Mouse (Mus musculus) heart, embryonic 14.5 days (tissue): Measurements from ENCODE around the gene Sh2b3. TPM values are rescaled to one million over a fixed set of nuclear protein-coding genes. Genes with fewer than 3 reads are reported as not detected.
"Not testable (repeated sequence)": the region's sequence is repeated elsewhere in the genome, so short reads cannot be mapped to it uniquely, and the experiment has no call there.

Experiments used
- ATAC-seq: fragments of 200-750 bp; cut with Nextera tagmentation; 2 replicates; pipeline ENCODE4 v1.8.0; 2017; ENCODE audit warnings: low read depth, moderate TSS enrichment; ENCODE audit not compliant: insufficient number of reproducible peaks, insufficient read depth, low FRiP score
- H3K27ac ChIP-seq, 2 experiments: fragments of 200-500 bp in 1 of 2; fragments of 300-500 bp in 1 of 2; sonication (generic) in 1 of 2; replicated peaks in 1 of 2; 2 replicates each; pipeline ENCODE4 v1.5.1; 2012 to 2014; ENCODE audit warnings: low read depth in 2 of 2, low read length in 2 of 2, control low read depth in 1 of 2, mild to moderate bottlenecking in 1 of 2, mixed read lengths in 1 of 2; ENCODE audit not compliant: control insufficient read depth in 1 of 2, insufficient read depth in 1 of 2
- H3K27me3 ChIP-seq: fragments of 300-500 bp; sonication (generic); 2 replicates; pipeline ENCODE4 v1.6.1; 2014; ENCODE audit warnings: mild to moderate bottlenecking, low read length, control low read depth; ENCODE audit not compliant: control insufficient read depth, insufficient read depth
- H3K36me3 ChIP-seq: fragments of 300-500 bp; sonication (generic); 2 replicates; pipeline ENCODE4 v1.6.1; 2014; ENCODE audit warnings: mild to moderate bottlenecking, control low read depth, low read length, mixed read lengths; ENCODE audit not compliant: control insufficient read depth, insufficient read depth
- H3K4me1 ChIP-seq, 2 experiments: fragments of 200-500 bp in 1 of 2; fragments of 300-500 bp in 1 of 2; sonication (generic) in 1 of 2; 2 replicates each; pipeline ENCODE4 v1.6.1; 2012 to 2014; ENCODE audit warnings: low read length in 2 of 2, control low read depth in 1 of 2, mixed read lengths in 1 of 2; ENCODE audit not compliant: control insufficient read depth in 2 of 2, insufficient read depth in 2 of 2
- H3K4me2 ChIP-seq: fragments of 300-500 bp; sonication (generic); 2 replicates; pipeline ENCODE4 v1.6.1; 2014; ENCODE audit warnings: mild to moderate bottlenecking, low read length
- H3K4me3 ChIP-seq, 2 experiments: fragments of 200-500 bp in 1 of 2; fragments of 300-500 bp in 1 of 2; sonication (generic) in 1 of 2; 2 replicates each; pipeline ENCODE4 v1.5.1; 2012 to 2014; ENCODE audit warnings: low read length in 2 of 2, mild to moderate bottlenecking in 2 of 2, control low read depth in 1 of 2, low read depth in 1 of 2, moderate library complexity in 1 of 2; ENCODE audit not compliant: control insufficient read depth in 1 of 2, insufficient read depth in 1 of 2
- H3K9ac ChIP-seq: fragments of 300-500 bp; sonication (generic); 2 replicates; pipeline ENCODE4 v1.6.1; 2014; ENCODE audit warnings: mild to moderate bottlenecking, low read length
- H3K9me3 ChIP-seq: fragments of 300-500 bp; sonication (generic); 2 replicates; pipeline ENCODE4 v1.6.1; 2016; ENCODE audit warnings: low read length, control low read depth; ENCODE audit not compliant: control insufficient read depth
- WGBS: fragments of 180-500 bp; shearing (Covaris S2); extraction: QIAGEN DNeasy Blood & Tissue Kit; methylation state at CpG from one replicate; pipeline ENCODE4 v1.1.7; 2014; 5-methylcytosine and 5-hydroxymethylcytosine counted together
- polyA plus RNA-seq: library from polyadenylated mRNA; unstranded; fragments of >200 nt; fragmentation: Nextera tagmentation; extraction: Ambion mirVana; gene quantifications from 2 replicates; pipeline ENCODE4 v1.2.1, GENCODE M21; 2014

Sh2b3 gene
- polyA plus RNA-seq, 1 experiment from 2014 or later, result 18.1 TPM

- Histone ChIP-seq H3K27me3 (no peaks in the 10 kb centered on the region), H3K4me2 (no peak overlapping the region), H3K4me3 (no peak overlapping the region), H3K9ac (peak overlapping the region; percentile 25; the same call in 1 of the 2 replicates), H3K4me1 (peaks cover 28 to 39% of the 10 kb centered on the region in 2 experiments), H3K9me3 (no peaks in the 10 kb centered on the region), H3K36me3 (peaks cover 43% of the 10 kb centered on the region), H3K27ac (0 out of 4 replicates have a peak overlapping the region, but pooled peaks of 1 of the 2 experiments have one; percentile 14)
- 70% methylated on average over 9 of the region's 9 CpGs for WGBS
- no peak for ATAC-seq
These were observed 16.1 kb upstream of the Sh2b3 start for GRCm38 (mm10) chr5:121853368-121854051.

DNA sequence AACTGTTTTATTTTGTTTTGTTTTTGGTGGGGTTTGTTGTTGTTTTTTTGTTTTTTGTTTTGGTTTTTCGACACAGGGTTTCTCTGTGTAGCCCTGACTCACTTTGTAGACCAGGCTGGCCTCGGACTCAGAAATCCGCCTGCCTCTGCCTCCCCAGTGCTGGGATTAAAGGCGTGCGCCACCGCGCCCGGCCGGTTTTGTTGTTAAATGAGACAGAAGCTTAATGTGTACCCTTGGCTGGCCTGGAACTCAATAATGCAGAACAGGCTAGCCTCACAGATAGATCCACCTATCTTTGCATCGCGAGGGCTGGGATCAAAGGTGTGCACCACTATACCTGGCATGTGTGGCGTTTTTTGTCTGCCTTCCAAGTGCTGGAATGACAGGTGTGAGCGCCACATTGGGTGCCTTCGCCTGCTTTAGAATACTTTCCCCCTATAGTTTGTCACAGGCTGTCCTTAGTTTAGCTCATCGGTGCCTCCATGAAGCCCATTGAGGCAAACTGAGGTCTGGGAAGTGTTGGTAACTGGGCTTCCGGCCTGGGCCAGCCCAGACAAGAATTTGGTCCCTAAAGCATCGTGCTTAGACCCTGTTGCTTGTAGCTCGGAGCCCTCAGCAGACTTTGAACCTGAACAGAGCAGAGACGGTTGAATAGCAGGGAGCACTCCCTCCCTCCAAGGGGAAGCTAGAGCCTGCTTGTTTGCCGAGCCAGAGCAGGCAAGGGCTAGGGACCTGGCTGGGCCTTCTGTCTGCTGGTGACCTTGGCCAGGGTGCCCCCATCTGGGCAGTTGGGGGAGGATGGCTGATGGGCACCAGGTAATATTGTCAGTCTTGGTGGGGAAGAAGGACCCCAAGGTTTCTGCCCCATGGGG, 12.3 kb upstream of the Sh2b3 start:
- Histone ChIP-seq H3K36me3 (peaks cover 37% of the 10 kb centered on the region), H3K4me3 (peak overlapping the region; percentile 83 to 92), H3K27me3 (0 out of 2 replicates have a peak, but pooled peaks cover 3% of the 10 kb centered on the region), H3K27ac (peak overlapping the region in 1 of 2 experiments; percentile 59; a peak in 1 of 4 replicates), H3K4me2 (peak overlapping the region; percentile 66), H3K9me3 (no peaks in the 10 kb centered on the region), H3K4me1 (peaks cover 26 to 35% of the 10 kb centered on the region in 2 experiments), H3K9ac (peak overlapping the region; percentile 84)
- 37% methylated on average over 20 of the region's 20 CpGs for WGBS
- ATAC-seq, result no peak

GRCm38 (mm10) chr5:121848743-121849142, 11.3 kb upstream of the Sh2b3 start, which contains the start of gene Pheta1:
Pheta1 (plus strand) TSS chr5:121848984.
- Histone ChIP-seq H3K36me3 (peaks cover 28% of the 10 kb centered on the region), H3K4me3 (peak within 1 kb of the TSS; percentile 83 to 92), H3K9me3 (no peaks in the 10 kb centered on the region), H3K4me1 (peaks cover 26 to 32% of the 10 kb centered on the region in 2 experiments), H3K9ac (peak within 1 kb of the TSS; percentile 84), H3K27me3 (peaks cover 9% of the 10 kb centered on the region), H3K4me2 (peak within 1 kb of the TSS; percentile 66), H3K27ac (peak within 1 kb of the TSS; percentile 59 to 78)
- ATAC-seq, result peak; percentile 86
- WGBS, result under 1% methylated on average over 35 of the region's 42 CpGs

DNA sequence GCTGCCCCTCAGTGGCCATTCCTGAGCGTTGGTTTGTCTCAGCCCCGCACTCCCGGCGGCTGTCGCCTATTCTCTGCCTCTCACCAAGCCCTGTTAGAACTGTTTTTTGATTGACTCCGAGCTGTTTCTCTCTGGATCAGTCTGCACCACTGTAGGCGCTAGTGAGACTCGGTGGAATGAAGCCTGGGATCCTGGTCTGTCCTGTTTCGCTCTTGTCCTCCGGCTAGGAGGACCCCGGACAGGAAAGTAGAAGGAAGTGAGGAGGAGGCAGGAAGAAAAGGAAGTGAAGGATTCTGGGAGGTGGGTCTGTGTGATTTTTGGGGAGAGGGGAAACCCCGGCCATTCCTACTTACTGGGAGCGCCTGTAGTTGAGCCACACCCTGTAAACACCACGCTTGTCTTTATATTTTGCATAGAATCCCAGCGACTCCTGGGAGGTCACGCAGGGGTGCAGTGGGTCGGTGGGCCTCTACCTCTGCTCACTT, 10.6 kb upstream of the Sh2b3 start:
- no peak for ATAC-seq
- Histone ChIP-seq H3K27ac (peak overlapping the region; percentile 59 to 78), H3K9me3 (no peaks in the 10 kb centered on the region), H3K4me2 (peak overlapping the region; percentile 66), H3K4me3 (peak overlapping the region; percentile 83 to 92), H3K9ac (peak overlapping the region; percentile 84), H3K27me3 (peaks cover 12% of the 10 kb centered on the region), H3K4me1 (peaks cover 21 to 32% of the 10 kb centered on the region in 2 experiments), H3K36me3 (peaks cover 21% of the 10 kb centered on the region)
- WGBS, result under 1% methylated on average over 17 of the region's 17 CpGs

- H3K9ac ChIP-seq, H3K4me2 ChIP-seq, ATAC-seq, H3K4me3 ChIP-seq, H3K27ac ChIP-seq, H3K9me3 ChIP-seq: not testable (repeated sequence)
- Histone ChIP-seq H3K36me3 (peaks cover 13% of the 10 kb centered on the region), H3K27me3 (peaks cover 12% of the 10 kb centered on the region), H3K4me1 (peaks cover 24 to 37% of the 10 kb centered on the region in 2 experiments)
- 83% methylated on average over 3 of the region's 3 CpGs for WGBS
These were observed 9.8 kb upstream of the Sh2b3 start for GRCm38 (mm10) chr5:121847269-121847668.

DNA sequence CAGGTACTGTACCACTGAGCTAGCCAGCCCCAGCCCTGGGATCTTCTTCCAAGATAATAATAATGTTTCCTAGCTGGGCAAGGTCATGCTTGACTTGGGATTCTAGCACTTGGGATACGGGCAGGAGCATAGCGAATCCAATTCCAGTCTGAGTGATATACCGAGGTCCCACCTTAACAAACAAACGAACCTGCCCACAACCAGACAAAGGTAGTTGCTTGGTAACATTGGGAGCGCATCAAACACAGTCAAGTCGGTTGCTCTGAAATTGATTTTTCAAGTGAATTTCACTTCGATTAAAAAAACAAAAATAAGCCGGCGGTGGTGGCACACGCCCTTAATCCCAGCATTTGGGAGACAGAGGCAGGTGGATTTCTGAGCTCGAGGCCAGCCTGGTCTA, 8.9 kb upstream of the Sh2b3 start:
- 73% methylated on average over 11 of the region's 11 CpGs for WGBS
- peaks cover 20 to 37% of the 10 kb centered on the region in 2 experiments for H3K4me1 ChIP-seq
- H3K4me3 ChIP-seq, result no peak overlapping the region
- no peak overlapping the region for H3K9ac ChIP-seq
- no peaks in the 10 kb centered on the region for H3K9me3 ChIP-seq
- H3K27ac ChIP-seq, result no peak overlapping the region
- peaks cover 12% of the 10 kb centered on the region for H3K27me3 ChIP-seq
- H3K4me2 ChIP-seq, result no peak overlapping the region
- ATAC-seq, result no peak
- H3K36me3 ChIP-seq, result peaks cover 3% of the 10 kb centered on the region

- Histone ChIP-seq H3K36me3 (no peaks in the 10 kb centered on the region), H3K9ac (no peak overlapping the region), H3K4me2 (no peak overlapping the region), H3K4me3 (no peak overlapping the region), H3K4me1 (peaks cover 14 to 27% of the 10 kb centered on the region in 2 experiments), H3K27ac (no peak overlapping the region), H3K27me3 (peaks cover 12% of the 10 kb centered on the region), H3K9me3 (no peaks in the 10 kb centered on the region)
- ATAC-seq, result no peak
- WGBS, result 27% methylated on average over 4 of the region's 4 CpGs
These were observed 7.9 kb upstream of the Sh2b3 start for GRCm38 (mm10) chr5:121845361-121845760.
